Mouse (Mus musculus) forebrain, embryonic 10.5 days (tissue): ENCODE data around the gene Glg1. TPM values are rescaled to one million over a fixed set of nuclear protein-coding genes. Genes with fewer than 3 reads are reported as not detected.
"Not testable (repeated sequence)": the region's sequence is repeated elsewhere in the genome, so short reads cannot be mapped to it uniquely, and the experiment has no call there.

Experiments used
- DNase-seq: peaks from one replicate; pipeline ENCODE4 v3.0.0-alpha.2; 2017; ENCODE audit warnings: low spot score; ENCODE audit errors: extremely low spot score
- H3K27ac ChIP-seq: fragments of 300-500 bp; sonication (generic); 2 replicates; pipeline ENCODE4 v1.5.1; 2016; ENCODE audit warnings: mild to moderate bottlenecking
- H3K27me3 ChIP-seq: fragments of 300-500 bp; sonication (generic); 2 replicates; pipeline ENCODE4 v1.6.1; 2016; ENCODE audit warnings: mild to moderate bottlenecking; ENCODE audit not compliant: poor library complexity, severe bottlenecking
- H3K36me3 ChIP-seq: fragments of 300-500 bp; sonication (generic); replicated peaks from 2 replicates; pipeline ENCODE4 v1.6.1; 2016; ENCODE audit warnings: mild to moderate bottlenecking, moderate library complexity
- H3K4me1 ChIP-seq: fragments of 300-500 bp; sonication (generic); 2 replicates; pipeline ENCODE4 v1.6.1; 2016
- H3K4me3 ChIP-seq: fragments of 300-500 bp; sonication (generic); 2 replicates; pipeline ENCODE4 v1.5.1; 2016; ENCODE audit warnings: mild to moderate bottlenecking, moderate library complexity
- H3K9me3 ChIP-seq: fragments of 300-500 bp; sonication (generic); 2 replicates; pipeline ENCODE4 v1.6.1; 2016; ENCODE audit warnings: mild to moderate bottlenecking, moderate library complexity
- WGBS: fragments of 180-500 bp; shearing (Covaris S2); methylation state at CpG from one replicate; pipeline ENCODE4 v1.1.7; 2016; 5-methylcytosine and 5-hydroxymethylcytosine counted together
- polyA plus RNA-seq: library from polyadenylated mRNA; unstranded; fragments of >200 nt; fragmentation: Nextera tagmentation; extraction: Ambion mirVana; gene quantifications from 2 replicates; pipeline ENCODE4 v1.2.1, GENCODE M21; 2016

Glg1 gene
- polyA plus RNA-seq, 1 experiment from 2014 or later = 53.0 TPM

GRCm38 (mm10) chr8:111282093-111282492 is 23.1 kb upstream of the Glg1 start:
- WGBS = 92% methylated on average over 3 of the region's 3 CpGs
- no peaks in the 10 kb centered on the region for H3K4me1 ChIP-seq
- peaks cover 99% of the 10 kb centered on the region for H3K36me3 ChIP-seq

DNA sequence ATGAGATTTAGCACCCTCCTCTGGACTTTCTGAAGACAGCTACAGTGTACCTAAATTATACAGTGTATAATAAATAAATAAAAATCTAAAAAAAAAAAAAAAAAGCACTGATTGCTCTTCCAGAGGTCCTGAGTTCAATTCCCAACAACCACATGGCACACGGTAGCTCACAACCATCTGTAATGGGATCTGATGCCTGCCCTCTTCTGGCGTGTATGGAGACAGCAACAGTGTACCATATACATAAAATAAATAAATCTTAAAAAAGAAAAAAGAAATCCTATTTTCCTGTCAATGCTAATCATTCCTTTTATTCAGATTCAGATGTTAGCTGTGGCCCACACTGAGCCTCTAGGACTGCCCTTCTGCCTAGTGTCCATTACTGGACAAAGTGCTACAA is 9.3 kb upstream of the Glg1 start:
- 84% methylated on average over 2 of the region's 2 CpGs for WGBS
- no peaks in the 10 kb centered on the region for H3K4me1 ChIP-seq
- no peak overlapping the region for H3K27ac ChIP-seq
- peaks cover 35% of the 10 kb centered on the region for H3K36me3 ChIP-seq
- H3K9me3 ChIP-seq = no peaks in the 10 kb centered on the region
- no peaks in the 10 kb centered on the region for H3K27me3 ChIP-seq
- no peak for DNase-seq
- no peak overlapping the region for H3K4me3 ChIP-seq

More at GRCm38 (mm10) chr8:111282093-111282492, 23.1 kb upstream of the Glg1 start:
- no peak overlapping the region for H3K4me3 ChIP-seq
- no peaks in the 10 kb centered on the region for H3K27me3 ChIP-seq
- no peak overlapping the region for H3K27ac ChIP-seq
- no peaks in the 10 kb centered on the region for H3K9me3 ChIP-seq
- DNase-seq = no peak

- H3K27me3 ChIP-seq, H3K4me3 ChIP-seq, H3K27ac ChIP-seq, H3K9me3 ChIP-seq, H3K4me1 ChIP-seq, DNase-seq: not testable (repeated sequence)
- WGBS = 77% methylated on average over 7 of the region's 7 CpGs
- peaks cover 18% of the 10 kb centered on the region for H3K36me3 ChIP-seq
Observed at GRCm38 (mm10) chr8:111266161-111266560, 7.1 kb upstream of the Glg1 start.

GRCm38 (mm10) chr8:111264693-111265220 is 5.7 kb upstream of the Glg1 start:
- DNase-seq = no peak
- no peak overlapping the region for H3K4me3 ChIP-seq
- peaks cover 8% of the 10 kb centered on the region for H3K27me3 ChIP-seq
- H3K4me1 ChIP-seq = peaks cover 1% of the 10 kb centered on the region
- peaks cover 5% of the 10 kb centered on the region for H3K36me3 ChIP-seq
- WGBS = 76% methylated on average over 2 of the region's 2 CpGs
- no peak overlapping the region for H3K27ac ChIP-seq
- no peaks in the 10 kb centered on the region for H3K9me3 ChIP-seq

DNA sequence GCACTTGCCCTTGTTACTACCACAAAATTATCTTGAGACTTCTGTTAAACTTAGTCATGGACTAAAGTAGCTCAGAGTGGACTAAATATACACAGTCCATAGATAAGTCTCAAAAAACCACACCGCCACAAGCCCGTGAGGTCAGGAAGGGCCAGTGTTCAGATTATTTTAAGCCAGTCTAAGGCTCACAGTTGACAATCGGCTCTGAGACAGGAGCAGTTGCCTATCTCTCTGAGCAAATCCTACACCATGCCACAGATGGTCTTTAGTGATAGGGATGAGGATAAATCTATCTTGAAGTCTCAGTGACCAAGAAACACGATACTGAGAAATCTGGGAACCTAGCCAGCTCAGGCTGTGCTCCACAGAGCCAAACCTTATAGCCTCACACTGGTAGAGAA is 3.0 kb upstream of the Glg1 start:
- no peaks in the 10 kb centered on the region for H3K36me3 ChIP-seq
- no peak for DNase-seq
- H3K27ac ChIP-seq = no peak overlapping the region
- no peaks in the 10 kb centered on the region for H3K9me3 ChIP-seq
- WGBS = 88% methylated on average over 4 of the region's 4 CpGs
- H3K4me1 ChIP-seq = peaks cover 15% of the 10 kb centered on the region
- H3K4me3 ChIP-seq = no peak overlapping the region
- peaks cover 8% of the 10 kb centered on the region for H3K27me3 ChIP-seq

DNA sequence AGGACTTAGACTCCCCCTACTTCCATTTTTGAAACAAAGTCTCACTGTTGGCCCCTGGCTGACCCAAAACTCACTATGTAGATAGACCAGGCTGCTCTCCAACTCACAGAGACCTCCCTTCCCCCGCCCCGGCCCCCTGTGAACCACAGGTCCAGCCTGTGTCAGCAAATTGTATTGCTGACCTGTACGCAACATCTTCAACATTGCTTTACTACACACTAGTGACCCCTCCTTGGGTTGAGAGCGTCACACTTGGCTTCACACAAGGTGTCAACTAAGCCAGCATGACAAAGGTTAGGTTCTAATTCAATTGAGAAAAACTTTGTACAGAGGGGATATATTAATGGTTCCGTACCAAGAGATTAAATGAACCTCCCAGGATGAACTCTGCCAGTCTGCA is 1.2 kb upstream of the Glg1 start:
- DNase-seq = no peak
- Histone ChIP-seq H3K4me3 (no peak overlapping the region), H3K27me3 (peaks cover 8% of the 10 kb centered on the region), H3K36me3 (peaks cover 14% of the 10 kb centered on the region), H3K9me3 (no peaks in the 10 kb centered on the region), H3K27ac (no peak overlapping the region), H3K4me1 (peaks cover 15% of the 10 kb centered on the region)
- 92% methylated on average over 5 of the region's 5 CpGs for WGBS

DNA sequence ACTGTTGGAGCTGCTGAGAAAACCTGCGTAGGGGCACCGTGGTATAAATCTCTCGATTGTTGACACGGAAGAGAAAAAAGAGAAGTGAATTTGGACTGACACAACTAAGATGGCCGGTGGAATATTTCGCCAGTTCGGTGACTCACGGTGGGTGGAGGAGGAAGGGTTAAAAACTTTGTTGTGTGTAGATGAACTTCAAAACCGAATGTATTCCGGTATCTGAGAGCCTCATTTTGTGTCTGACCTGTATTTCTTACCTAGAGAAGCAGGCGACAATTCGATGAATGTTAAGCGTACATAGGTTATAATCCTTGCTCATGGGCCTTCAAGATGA is 359 bp upstream of the Glg1 start:
- H3K27ac ChIP-seq = peak overlapping the region; percentile 98
- no peaks in the 10 kb centered on the region for H3K9me3 ChIP-seq
- DNase-seq = no peak
- peaks cover 15% of the 10 kb centered on the region for H3K4me1 ChIP-seq
- H3K27me3 ChIP-seq = peaks cover 8% of the 10 kb centered on the region
- peaks cover 23% of the 10 kb centered on the region for H3K36me3 ChIP-seq
- 11% methylated on average over 13 of the region's 13 CpGs for WGBS
- peak overlapping the region; percentile 92 for H3K4me3 ChIP-seq

GRCm38 (mm10) chr8:111258010-111258630 is 896 bp downstream of the Glg1 start:
- DNase-seq = no peak
- peaks cover 8% of the 10 kb centered on the region for H3K27me3 ChIP-seq
- under 1% methylated on average over 26 of the region's 26 CpGs for WGBS
- H3K36me3 ChIP-seq = peaks cover 27% of the 10 kb centered on the region
- peaks cover 15% of the 10 kb centered on the region for H3K4me1 ChIP-seq
- peak overlapping the region; percentile 92 for H3K4me3 ChIP-seq
- H3K27ac ChIP-seq = peak overlapping the region; percentile 98
- H3K9me3 ChIP-seq = no peaks in the 10 kb centered on the region

DNA sequence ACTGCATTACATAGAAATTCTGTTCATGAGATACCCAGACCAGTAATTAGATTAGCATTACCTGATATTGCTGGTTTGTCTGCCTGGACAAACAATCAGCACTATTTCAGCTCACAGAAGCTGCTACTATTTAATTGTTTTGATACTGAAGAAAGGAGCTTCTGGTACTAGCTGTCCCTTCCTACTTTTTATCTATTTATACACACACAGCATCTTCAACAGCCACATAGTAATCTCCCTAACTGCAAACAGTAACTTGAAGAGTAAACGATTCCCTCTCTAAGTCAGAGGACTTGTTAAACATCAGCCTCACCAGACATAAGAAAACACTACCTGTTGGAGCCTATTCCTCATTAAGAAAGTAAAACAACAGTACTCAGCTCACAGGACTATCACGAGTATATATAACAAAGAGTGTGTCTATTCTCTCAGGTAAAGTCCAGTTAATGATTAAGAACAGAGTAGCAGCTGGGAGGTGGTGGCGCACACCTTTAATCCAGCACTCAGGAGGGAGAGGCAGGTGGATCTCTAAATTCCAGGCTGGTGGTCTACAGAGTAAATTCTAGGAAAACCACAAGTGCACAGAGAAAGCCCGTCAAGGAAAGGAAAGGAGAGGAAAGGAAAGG is 6.4 kb downstream of the Glg1 start:
- H3K27ac ChIP-seq = no peak overlapping the region
- peaks cover 4% of the 10 kb centered on the region for H3K4me1 ChIP-seq
- no peaks in the 10 kb centered on the region for H3K27me3 ChIP-seq
- WGBS = 89% methylated on average over 4 of the region's 4 CpGs
- no peak for DNase-seq
- H3K9me3 ChIP-seq = no peaks in the 10 kb centered on the region
- H3K4me3 ChIP-seq = no peak overlapping the region
- H3K36me3 ChIP-seq = peaks cover 31% of the 10 kb centered on the region

DNA sequence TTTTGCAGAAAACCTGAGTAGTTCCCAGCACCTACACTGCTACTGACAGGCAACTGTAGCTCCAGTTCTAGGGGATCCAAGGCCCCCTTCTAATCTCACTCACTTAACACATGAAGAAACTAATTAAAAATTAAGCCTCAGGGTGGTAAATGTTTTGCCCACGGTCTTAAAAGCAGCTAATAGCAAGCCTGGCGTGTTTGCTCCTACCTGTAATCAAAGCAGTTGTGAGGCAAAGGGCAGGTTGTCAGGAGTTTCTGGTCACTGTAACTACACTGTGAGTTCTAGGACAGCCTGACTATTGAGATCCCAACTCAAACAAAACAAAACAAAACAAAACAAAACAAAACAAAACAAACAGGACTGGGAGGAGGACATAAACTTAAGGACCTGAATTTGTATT is 8.9 kb downstream of the Glg1 start:
- H3K9me3 ChIP-seq = no peaks in the 10 kb centered on the region
- no peaks in the 10 kb centered on the region for H3K4me1 ChIP-seq
- no peak overlapping the region for H3K4me3 ChIP-seq
- no peaks in the 10 kb centered on the region for H3K27me3 ChIP-seq
- 78% methylated on average over 2 of the region's 2 CpGs for WGBS
- no peak for DNase-seq
- H3K36me3 ChIP-seq = peaks cover 18% of the 10 kb centered on the region
- H3K27ac ChIP-seq = no peak overlapping the region

DNA sequence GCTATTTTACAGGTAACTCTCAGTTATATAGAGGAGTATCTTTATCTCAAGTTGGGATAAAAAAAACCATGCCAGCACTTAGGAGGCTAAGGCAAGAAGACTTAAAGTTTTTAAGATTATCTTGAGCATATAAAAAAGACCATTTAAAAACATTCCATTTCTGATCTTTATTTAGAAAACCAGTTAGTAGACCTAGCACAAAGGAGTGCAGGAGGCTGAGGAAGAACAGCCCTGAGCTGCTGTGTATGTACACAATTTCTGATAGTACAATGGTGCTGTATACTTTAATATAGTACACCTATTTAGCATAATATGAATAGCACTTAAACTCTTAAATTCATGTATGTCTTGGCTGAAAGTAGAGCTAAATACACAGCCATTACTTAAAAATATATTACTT is 10.9 kb downstream of the Glg1 start:
- DNase-seq = no peak
- Histone ChIP-seq H3K36me3 (peaks cover 9% of the 10 kb centered on the region), H3K27me3 (no peaks in the 10 kb centered on the region)

GRCm38 (mm10) chr8:111246864-111247263 is 12.2 kb downstream of the Glg1 start:
- H3K36me3 ChIP-seq, DNase-seq, H3K27me3 ChIP-seq, H3K9me3 ChIP-seq, H3K4me3 ChIP-seq, H3K27ac ChIP-seq, H3K4me1 ChIP-seq: not testable (repeated sequence)
- WGBS = 94% methylated on average over 1 of the region's 1 CpGs

More for the DNA sequence above, 10.9 kb downstream of the Glg1 start:
- Histone ChIP-seq H3K4me1 (no peaks in the 10 kb centered on the region), H3K4me3 (no peak overlapping the region), H3K27ac (no peak overlapping the region), H3K9me3 (no peaks in the 10 kb centered on the region)

DNA sequence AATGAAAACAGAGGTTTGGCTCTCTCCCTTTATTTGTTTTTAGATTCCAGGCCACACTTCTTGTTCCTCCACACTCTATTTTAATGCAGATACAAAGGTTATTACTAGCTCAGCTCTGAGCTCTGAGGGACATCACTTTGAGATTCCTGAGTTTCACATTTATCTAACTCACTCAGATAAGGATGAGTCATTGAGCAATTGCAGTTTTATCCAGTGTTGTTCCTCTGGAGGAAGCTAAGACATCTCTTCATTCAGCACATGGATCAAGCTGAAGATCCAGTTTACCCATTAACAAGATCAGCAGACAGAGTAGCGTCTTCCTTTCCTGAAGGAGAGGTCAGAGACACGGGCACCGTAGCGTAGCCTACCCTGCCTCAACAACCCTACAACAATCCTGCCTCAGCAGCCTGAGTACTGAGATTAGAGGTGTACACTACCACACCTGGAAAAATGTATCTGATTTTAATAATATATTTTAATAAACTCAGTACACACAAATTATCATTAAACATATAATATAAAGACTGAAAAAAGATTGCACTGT is 12.7 kb downstream of the Glg1 start:
- 87% methylated on average over 4 of the region's 4 CpGs for WGBS
- Histone ChIP-seq H3K27me3 (no peaks in the 10 kb centered on the region), H3K4me3 (no peak overlapping the region), H3K36me3 (peaks cover 9% of the 10 kb centered on the region), H3K9me3 (no peaks in the 10 kb centered on the region), H3K27ac (no peak overlapping the region), H3K4me1 (no peaks in the 10 kb centered on the region)
- no peak for DNase-seq
